Mouse (Mus musculus) heart, embryonic 11.5 days (tissue): Measurements from ENCODE around the gene Gm21083. TPM values are rescaled to one million over a fixed set of nuclear protein-coding genes. Genes with fewer than 3 reads are reported as not detected.
"Not testable (repeated sequence)": the region's sequence is repeated elsewhere in the genome, so short reads cannot be mapped to it uniquely, and the experiment has no call there.

ENCODE experiments used
- ATAC-seq: fragments of 200-750 bp; cut with Nextera tagmentation; replicated peaks from 2 replicates; pipeline ENCODE4 v1.8.0; 2017; ENCODE audit warnings: moderate library complexity; ENCODE audit not compliant: insufficient number of reproducible peaks, low FRiP score, low TSS enrichment
- H3K27ac ChIP-seq: fragments of 300-500 bp; sonication (generic); 2 replicates; pipeline ENCODE4 v1.5.1; 2014; ENCODE audit warnings: mild to moderate bottlenecking, low read depth, low read length
- H3K27me3 ChIP-seq: fragments of 300-500 bp; sonication (generic); 2 replicates; pipeline ENCODE4 v1.6.1; 2014; ENCODE audit warnings: mild to moderate bottlenecking, low read length, mixed read lengths; ENCODE audit not compliant: control insufficient read depth, insufficient read depth
- H3K36me3 ChIP-seq: fragments of 300-500 bp; sonication (generic); 2 replicates; pipeline ENCODE4 v1.6.1; 2014; ENCODE audit warnings: mild to moderate bottlenecking, low read length, moderate library complexity, mixed read lengths; ENCODE audit not compliant: control insufficient read depth, insufficient read depth
- H3K4me1 ChIP-seq: fragments of 300-500 bp; sonication (generic); 2 replicates; pipeline ENCODE4 v1.6.1; 2014; ENCODE audit warnings: low read length; ENCODE audit not compliant: control insufficient read depth, insufficient read depth
- H3K4me2 ChIP-seq: fragments of 300-500 bp; sonication (generic); 2 replicates; pipeline ENCODE4 v1.6.1; 2014; ENCODE audit warnings: mild to moderate bottlenecking, moderate library complexity
- H3K4me3 ChIP-seq: fragments of 300-500 bp; sonication (generic); 2 replicates; pipeline ENCODE4 v1.5.1; 2014; ENCODE audit warnings: low read depth, low read length
- H3K9ac ChIP-seq: fragments of 300-500 bp; sonication (generic); 2 replicates; pipeline ENCODE4 v1.6.1; 2014; ENCODE audit warnings: mild to moderate bottlenecking, low read depth, low read length, moderate library complexity
- H3K9me3 ChIP-seq: fragments of 300-500 bp; sonication (generic); replicated peaks from 2 replicates; pipeline ENCODE4 v1.6.1; 2016; ENCODE audit warnings: low read length; ENCODE audit not compliant: control insufficient read depth
- WGBS: fragments of 180-500 bp; shearing (Covaris S2); extraction: QIAGEN DNeasy Blood & Tissue Kit; methylation state at CpG from one replicate; pipeline ENCODE4 v1.1.7; 2014; ENCODE audit not compliant: insufficient replicate concordance; 5-methylcytosine and 5-hydroxymethylcytosine counted together
- polyA plus RNA-seq: library from polyadenylated mRNA; unstranded; fragments of >200 nt; fragmentation: Nextera tagmentation; extraction: Ambion mirVana; gene quantifications from 2 replicates; pipeline ENCODE4 v1.2.1, GENCODE M21; 2014

Gene Gm21083
- 0.27 and 0.35 TPM in 2 replicates for polyA plus RNA-seq

DNA sequence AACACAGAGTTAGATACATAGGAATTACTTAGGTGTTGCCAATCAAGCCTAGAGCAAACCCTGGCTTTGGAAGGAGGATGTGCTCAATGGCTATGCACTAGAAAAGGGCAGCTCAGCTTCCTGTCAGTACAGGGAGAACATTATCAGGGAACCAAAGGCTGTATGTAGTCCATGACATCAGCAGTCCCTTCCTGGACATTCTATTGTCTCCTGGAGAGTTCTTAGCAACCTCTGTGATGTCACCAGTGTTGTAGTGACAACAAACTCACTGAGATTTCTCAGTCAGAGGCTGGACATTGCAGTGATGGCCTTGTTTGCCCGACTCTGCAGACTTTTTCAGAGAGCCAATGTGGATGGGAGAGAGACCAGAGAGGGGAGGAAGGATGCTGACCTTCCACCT lies at the start of gene Gm21083:
Gm21083 (plus strand) TSS at position 301 of the 400 bp plus-strand sequence.
- H3K27ac ChIP-seq, ATAC-seq, H3K27me3 ChIP-seq, H3K36me3 ChIP-seq, H3K9ac ChIP-seq, H3K4me1 ChIP-seq, H3K9me3 ChIP-seq, H3K4me2 ChIP-seq, H3K4me3 ChIP-seq: not testable (repeated sequence)
- no CpG with 5 or more reads among the region's 1 CpGs for WGBS

DNA sequence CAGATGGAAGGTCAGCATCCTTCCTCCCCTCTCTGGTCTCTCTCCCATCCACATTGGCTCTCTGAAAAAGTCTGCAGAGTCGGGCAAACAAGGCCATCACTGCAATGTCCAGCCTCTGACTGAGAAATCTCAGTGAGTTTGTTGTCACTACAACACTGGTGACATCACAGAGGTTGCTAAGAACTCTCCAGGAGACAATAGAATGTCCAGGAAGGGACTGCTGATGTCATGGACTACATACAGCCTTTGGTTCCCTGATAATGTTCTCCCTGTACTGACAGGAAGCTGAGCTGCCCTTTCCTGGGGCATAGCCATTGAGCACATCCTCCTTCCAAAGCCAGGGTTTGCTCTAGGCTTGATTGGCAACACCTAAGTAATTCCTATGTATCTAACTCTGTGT lies 48.0 kb upstream of the Gm21083 start, which contains the start of gene Gm21190:
Gm21190 (minus strand) TSS at position 101 of the 400 bp plus-strand sequence.
- not testable (repeated sequence) for H3K4me1 ChIP-seq, H3K36me3 ChIP-seq, H3K27ac ChIP-seq, ATAC-seq, H3K4me3 ChIP-seq, H3K27me3 ChIP-seq, H3K4me2 ChIP-seq, H3K9ac ChIP-seq, H3K9me3 ChIP-seq
- no CpG with 5 or more reads among the region's 1 CpGs for WGBS

GRCm38 (mm10) chr5:15548642-15549041 lies 28.5 kb upstream of the Gm21083 start:
- H3K27ac ChIP-seq, H3K4me3 ChIP-seq, H3K4me1 ChIP-seq, H3K27me3 ChIP-seq, H3K9me3 ChIP-seq, ATAC-seq, H3K36me3 ChIP-seq, H3K4me2 ChIP-seq, H3K9ac ChIP-seq: not testable (repeated sequence)
- 69% methylated on average over 6 of the region's 6 CpGs for WGBS

DNA sequence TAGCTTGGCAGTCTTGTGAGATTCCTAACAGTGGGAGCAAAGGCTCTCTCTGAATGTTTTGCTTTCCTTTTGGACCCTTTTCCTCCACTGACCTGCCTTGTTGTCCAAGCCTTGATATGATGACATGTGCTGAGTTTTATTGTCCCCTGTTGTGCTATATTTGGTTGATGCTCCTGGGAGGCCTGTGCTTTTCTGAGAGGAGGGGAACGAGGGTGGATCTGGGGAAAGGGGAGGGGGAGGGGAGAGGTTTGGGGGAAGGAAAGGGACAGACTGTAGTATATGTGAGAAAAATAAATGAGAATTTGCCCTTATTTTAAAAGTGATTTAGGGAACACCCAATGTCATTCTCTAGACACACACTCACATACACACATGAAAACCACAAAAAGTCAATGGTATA lies 28.0 kb upstream of the Gm21083 start:
- H3K36me3 ChIP-seq, H3K27ac ChIP-seq, H3K4me3 ChIP-seq, H3K9ac ChIP-seq, H3K4me1 ChIP-seq, H3K9me3 ChIP-seq, H3K27me3 ChIP-seq, ATAC-seq, H3K4me2 ChIP-seq: not testable (repeated sequence)
- WGBS, result 30% methylated on average over 1 of the region's 1 CpGs

DNA sequence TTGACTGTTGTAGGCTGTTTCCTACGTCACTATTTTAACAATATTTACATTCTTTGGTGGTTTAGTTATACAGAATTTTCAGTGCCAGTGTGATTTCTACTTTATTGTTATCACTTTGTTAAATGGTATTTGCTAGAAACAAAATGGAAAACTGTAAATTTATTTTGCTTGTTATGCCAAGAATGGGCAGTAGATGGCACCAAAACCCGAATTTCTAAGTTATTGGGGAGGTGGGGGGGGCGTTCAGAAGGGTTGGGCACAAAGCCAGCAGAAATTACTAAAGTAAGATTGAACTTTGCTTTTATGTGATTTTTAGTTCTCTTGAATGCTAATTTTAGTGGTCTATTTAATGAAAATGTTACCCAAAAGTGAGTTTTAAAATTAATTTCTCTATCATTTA lies 27.5 kb upstream of the Gm21083 start:
- H3K4me2 ChIP-seq, H3K4me3 ChIP-seq, ATAC-seq, H3K27ac ChIP-seq, H3K9me3 ChIP-seq, H3K27me3 ChIP-seq, H3K4me1 ChIP-seq, H3K9ac ChIP-seq, H3K36me3 ChIP-seq: not testable (repeated sequence)
- WGBS, result 10% methylated on average over 3 of the region's 3 CpGs

DNA sequence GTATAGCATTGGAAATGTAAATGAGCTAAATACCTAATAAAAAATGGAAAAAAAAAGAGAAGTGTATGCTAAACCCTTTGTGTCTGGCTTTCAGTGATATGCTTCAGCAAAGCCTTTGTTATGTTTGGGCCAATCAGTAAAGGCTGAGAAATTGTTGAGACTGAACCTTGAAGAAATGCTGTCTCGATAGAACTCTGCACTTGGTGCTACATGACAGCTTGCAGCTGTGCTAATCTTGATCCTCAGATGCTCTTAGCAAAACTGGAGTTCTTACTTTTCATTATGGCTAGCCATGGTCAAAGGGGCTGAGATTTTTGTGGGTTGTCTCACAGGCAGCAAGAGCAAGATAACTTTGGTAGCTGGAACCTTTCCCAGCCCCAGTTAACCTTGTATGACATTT lies 18.5 kb upstream of the Gm21083 start:
- 57% methylated on average over 1 of the region's 1 CpGs for WGBS
- H3K27me3 ChIP-seq, ATAC-seq: not testable (repeated sequence)

DNA sequence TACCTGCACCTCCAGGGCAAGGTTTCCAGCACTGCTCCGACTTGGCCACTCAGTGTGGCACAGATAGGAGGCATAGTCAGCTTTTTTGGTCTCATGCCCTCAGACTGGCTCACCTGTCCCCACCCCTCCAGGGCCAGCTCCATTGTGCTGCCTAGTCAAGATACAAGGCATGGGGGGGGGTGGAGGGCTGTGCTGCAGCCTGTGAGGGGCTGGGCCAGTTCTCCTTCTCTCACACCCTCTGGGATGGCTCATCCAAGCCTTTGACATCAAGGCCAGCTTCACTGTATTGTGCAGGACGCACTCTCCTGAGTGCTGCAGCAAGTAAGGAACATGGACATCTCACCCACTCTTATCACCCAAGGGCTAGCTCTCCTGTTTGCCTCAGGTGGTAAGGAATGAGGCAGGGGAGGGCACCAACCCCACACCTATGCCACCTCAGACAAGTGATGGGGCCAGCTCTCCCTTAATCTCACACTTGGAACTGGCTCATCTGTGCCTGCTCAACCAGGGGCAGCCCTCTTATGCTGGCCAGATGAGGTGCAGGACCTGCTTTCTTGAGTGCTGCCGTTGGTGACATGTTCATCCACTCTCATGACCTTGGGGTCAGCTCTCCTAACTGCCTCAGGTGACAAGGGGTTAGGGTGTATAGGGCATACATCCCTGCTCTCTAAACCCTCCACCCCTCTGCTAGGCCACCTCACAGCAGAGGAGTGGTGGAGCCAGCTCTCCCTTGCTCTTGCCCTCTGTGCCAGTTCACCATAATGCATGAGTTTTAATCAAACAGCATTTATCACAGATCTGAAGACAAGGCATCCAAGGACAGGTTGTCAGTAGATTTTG lies 15.5 kb upstream of the Gm21083 start:
- not testable (repeated sequence) for H3K9me3 ChIP-seq, H3K9ac ChIP-seq, H3K4me3 ChIP-seq, H3K27me3 ChIP-seq, H3K36me3 ChIP-seq, H3K27ac ChIP-seq, H3K4me1 ChIP-seq, H3K4me2 ChIP-seq
- 70% methylated on average over 3 of the region's 3 CpGs for WGBS
- ATAC-seq, result peak; percentile 61; the same call in 1 of the 2 replicates

More for the DNA sequence above, 18.5 kb upstream of the Gm21083 start:
- H3K36me3 ChIP-seq, H3K9ac ChIP-seq, H3K27ac ChIP-seq, H3K9me3 ChIP-seq, H3K4me2 ChIP-seq, H3K4me1 ChIP-seq, H3K4me3 ChIP-seq: not testable (repeated sequence)

GRCm38 (mm10) chr5:15573735-15574134 lies 3.4 kb upstream of the Gm21083 start:
- H3K27ac ChIP-seq, H3K4me1 ChIP-seq, H3K27me3 ChIP-seq, H3K4me2 ChIP-seq, H3K9me3 ChIP-seq, ATAC-seq, H3K4me3 ChIP-seq, H3K9ac ChIP-seq, H3K36me3 ChIP-seq: not testable (repeated sequence)

DNA sequence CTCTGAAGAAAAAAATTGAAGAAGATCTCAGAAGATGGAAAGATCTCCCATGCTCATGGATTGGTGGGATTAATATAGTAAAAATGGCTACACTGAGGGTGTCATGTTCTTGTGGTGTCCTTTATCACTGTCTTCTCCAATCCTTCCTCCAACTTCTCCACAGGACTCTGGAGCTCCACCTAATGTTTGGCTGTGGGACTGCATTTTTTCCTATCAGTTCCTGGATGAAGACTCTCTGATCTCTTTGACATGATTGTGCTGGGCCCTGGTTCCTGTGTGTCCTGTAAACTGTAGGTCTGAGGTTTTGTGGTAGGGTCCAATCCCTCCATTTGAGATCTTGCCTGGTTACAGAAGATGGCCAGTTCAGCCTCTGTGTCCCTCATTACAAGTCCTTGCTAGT lies 9.2 kb downstream of the Gm21083 start:
- ATAC-seq, H3K36me3 ChIP-seq, H3K4me2 ChIP-seq, H3K27ac ChIP-seq, H3K9ac ChIP-seq, H3K4me1 ChIP-seq, H3K4me3 ChIP-seq, H3K27me3 ChIP-seq, H3K9me3 ChIP-seq: not testable (repeated sequence)
